Mouse (Mus musculus): ENCODE data around the gene Zc2hc1c. TPM values are rescaled to one million over a fixed set of nuclear protein-coding genes. Genes with fewer than 3 reads are reported as not detected.
A peak's percentile ranks its signal among the peaks of the same experiment; 100 is the strongest.

Gene Zc2hc1c
- polyA plus RNA-seq, 1 experiment = 0.06 TPM

- H3K4me1 ChIP-seq (ENCODE audit: control insufficient read depth, insufficient read depth, insufficient read length, low read length) = peaks cover 6% of the 10 kb centered on the region; the same call in 1 of the 2 replicates
- peak overlapping the region; percentile 73 for H3K27ac ChIP-seq (ENCODE audit: insufficient read depth, low read depth, low read length)
- TF ChIP-seq CTCF (IDR thresholded peaks at IDR 0.05; ENCODE audit: extremely low read depth, insufficient read length, insufficient replicate concordance, low read depth, low read length) = no peak
- no peak for TF ChIP-seq POLR2A (IDR thresholded peaks at IDR 0.05; ENCODE audit: low read depth, low read length)
- H3K27me3 ChIP-seq (ENCODE audit: control insufficient read depth, insufficient read depth, low read length) = no peaks in the 10 kb centered on the region
- 16% methylated on average over 4 of the region's 4 CpGs for WGBS
- H3K36me3 ChIP-seq (ENCODE audit: control insufficient read depth, insufficient read depth, low read length) = peaks cover 18% of the 10 kb centered on the region
- no peak overlapping the region; the same call in 1 of the 2 replicates for H3K4me3 ChIP-seq (ENCODE audit: low read depth, low read length)
Observed at GRCm38 (mm10) chr12:85339947-85340346, 51.6 kb downstream of the Zc2hc1c start.

- no peak overlapping the region for H3K4me3 ChIP-seq (ENCODE audit: low read depth, low read length)
- H3K4me1 ChIP-seq (ENCODE audit: control insufficient read depth, insufficient read depth, insufficient read length, low read length) = peaks cover 6% of the 10 kb centered on the region; the same call in 1 of the 2 replicates
- H3K27ac ChIP-seq (ENCODE audit: insufficient read depth, low read depth, low read length) = no peak overlapping the region
- WGBS = 15% methylated on average over 1 of the region's 1 CpGs
- peaks cover 17% of the 10 kb centered on the region for H3K36me3 ChIP-seq (ENCODE audit: control insufficient read depth, insufficient read depth, low read length)
- TF ChIP-seq CTCF (IDR thresholded peaks at IDR 0.05; ENCODE audit: extremely low read depth, insufficient read length, insufficient replicate concordance, low read depth, low read length) = no peak
- no peak for TF ChIP-seq POLR2A (IDR thresholded peaks at IDR 0.05; ENCODE audit: low read depth, low read length)
- H3K27me3 ChIP-seq (ENCODE audit: control insufficient read depth, insufficient read depth, low read length) = no peaks in the 10 kb centered on the region
Observed at GRCm38 (mm10) chr12:85341131-85341530, 52.7 kb downstream of the Zc2hc1c start.

GRCm38 (mm10) chr12:85342310-85342709 lies 53.9 kb downstream of the Zc2hc1c start:
- 0 out of 2 replicates have a peak, but pooled peaks cover 14% of the 10 kb centered on the region for H3K36me3 ChIP-seq (ENCODE audit: control insufficient read depth, insufficient read depth, low read length)
- 58% methylated on average over 4 of the region's 4 CpGs for WGBS
- no peaks in the 10 kb centered on the region for H3K27me3 ChIP-seq (ENCODE audit: control insufficient read depth, insufficient read depth, low read length)
- peak overlapping the region; percentile 56 for H3K27ac ChIP-seq (ENCODE audit: insufficient read depth, low read depth, low read length)
- peaks cover 6% of the 10 kb centered on the region; the same call in 1 of the 2 replicates for H3K4me1 ChIP-seq (ENCODE audit: control insufficient read depth, insufficient read depth, insufficient read length, low read length)
- TF ChIP-seq CTCF (IDR thresholded peaks at IDR 0.05; ENCODE audit: extremely low read depth, insufficient read length, insufficient replicate concordance, low read depth, low read length) (peak; percentile 15; the same call in 1 of the 2 replicates), POLR2A (IDR thresholded peaks at IDR 0.05; ENCODE audit: low read depth, low read length) (no peak)
- H3K4me3 ChIP-seq (ENCODE audit: low read depth, low read length) = no peak overlapping the region

GRCm38 (mm10) chr12:85344252-85344651 lies 55.9 kb downstream of the Zc2hc1c start:
- H3K4me3 ChIP-seq (ENCODE audit: low read depth, low read length) = no peak overlapping the region
- peaks cover 25% of the 10 kb centered on the region for H3K36me3 ChIP-seq (ENCODE audit: control insufficient read depth, insufficient read depth, low read length)
- TF ChIP-seq CTCF (IDR thresholded peaks at IDR 0.05; ENCODE audit: extremely low read depth, insufficient read length, insufficient replicate concordance, low read depth, low read length) = no peak
- TF ChIP-seq POLR2A (IDR thresholded peaks at IDR 0.05; ENCODE audit: low read depth, low read length) = no peak
- 75% methylated on average over 7 of the region's 7 CpGs for WGBS
- H3K4me1 ChIP-seq (ENCODE audit: control insufficient read depth, insufficient read depth, insufficient read length, low read length) = peaks cover 6% of the 10 kb centered on the region; the same call in 1 of the 2 replicates
- no peak overlapping the region for H3K27ac ChIP-seq (ENCODE audit: insufficient read depth, low read depth, low read length)
- no peaks in the 10 kb centered on the region for H3K27me3 ChIP-seq (ENCODE audit: control insufficient read depth, insufficient read depth, low read length)

GRCm38 (mm10) chr12:85345559-85345958 lies 57.2 kb downstream of the Zc2hc1c start:
- Histone ChIP-seq H3K27me3 (ENCODE audit: control insufficient read depth, insufficient read depth, low read length) (no peaks in the 10 kb centered on the region), H3K36me3 (ENCODE audit: control insufficient read depth, insufficient read depth, low read length) (peaks cover 32% of the 10 kb centered on the region), H3K4me3 (ENCODE audit: low read depth, low read length) (no peak overlapping the region), H3K27ac (ENCODE audit: insufficient read depth, low read depth, low read length) (peak overlapping the region; percentile 26; the same call in 1 of the 2 replicates), H3K4me1 (ENCODE audit: control insufficient read depth, insufficient read depth, insufficient read length, low read length) (peaks cover 4% of the 10 kb centered on the region; the same call in 1 of the 2 replicates)
- no peak for TF ChIP-seq CTCF (IDR thresholded peaks at IDR 0.05; ENCODE audit: extremely low read depth, insufficient read length, insufficient replicate concordance, low read depth, low read length)
- no peak for TF ChIP-seq POLR2A (IDR thresholded peaks at IDR 0.05; ENCODE audit: low read depth, low read length)
- WGBS = 85% methylated on average over 6 of the region's 6 CpGs

GRCm38 (mm10) chr12:85346374-85346773 lies 58.0 kb downstream of the Zc2hc1c start:
- H3K36me3 ChIP-seq (ENCODE audit: control insufficient read depth, insufficient read depth, low read length) = peaks cover 36% of the 10 kb centered on the region

GRCm38 (mm10) chr12:85347196-85347595 lies 58.8 kb downstream of the Zc2hc1c start:
- Histone ChIP-seq H3K27ac (ENCODE audit: insufficient read depth, low read depth, low read length) (no peak overlapping the region; the same call in 1 of the 2 replicates), H3K27me3 (ENCODE audit: control insufficient read depth, insufficient read depth, low read length) (no peaks in the 10 kb centered on the region), H3K4me3 (ENCODE audit: low read depth, low read length) (no peak overlapping the region), H3K36me3 (ENCODE audit: control insufficient read depth, insufficient read depth, low read length) (peaks cover 34% of the 10 kb centered on the region), H3K4me1 (ENCODE audit: control insufficient read depth, insufficient read depth, insufficient read length, low read length) (peaks cover under 1% of the 10 kb centered on the region; the same call in 1 of the 2 replicates)
- TF ChIP-seq POLR2A (IDR thresholded peaks at IDR 0.05; ENCODE audit: low read depth, low read length) = no peak
- TF ChIP-seq CTCF (IDR thresholded peaks at IDR 0.05; ENCODE audit: extremely low read depth, insufficient read length, insufficient replicate concordance, low read depth, low read length) = no peak
- 79% methylated on average over 3 of the region's 3 CpGs for WGBS

More at GRCm38 (mm10) chr12:85346374-85346773, 58.0 kb downstream of the Zc2hc1c start:
- TF ChIP-seq POLR2A (IDR thresholded peaks at IDR 0.05; ENCODE audit: low read depth, low read length) (no peak), CTCF (IDR thresholded peaks at IDR 0.05; ENCODE audit: extremely low read depth, insufficient read length, insufficient replicate concordance, low read depth, low read length) (no peak)
- Histone ChIP-seq H3K4me3 (ENCODE audit: low read depth, low read length) (no peak overlapping the region), H3K4me1 (ENCODE audit: control insufficient read depth, insufficient read depth, insufficient read length, low read length) (peaks cover 4% of the 10 kb centered on the region; the same call in 1 of the 2 replicates), H3K27me3 (ENCODE audit: control insufficient read depth, insufficient read depth, low read length) (no peaks in the 10 kb centered on the region), H3K27ac (ENCODE audit: insufficient read depth, low read depth, low read length) (no peak overlapping the region)
- WGBS = 39% methylated on average over 3 of the region's 3 CpGs
